Mouse (Mus musculus): ENCODE data around the gene Amotl1.

Gene Amotl1

DNA sequence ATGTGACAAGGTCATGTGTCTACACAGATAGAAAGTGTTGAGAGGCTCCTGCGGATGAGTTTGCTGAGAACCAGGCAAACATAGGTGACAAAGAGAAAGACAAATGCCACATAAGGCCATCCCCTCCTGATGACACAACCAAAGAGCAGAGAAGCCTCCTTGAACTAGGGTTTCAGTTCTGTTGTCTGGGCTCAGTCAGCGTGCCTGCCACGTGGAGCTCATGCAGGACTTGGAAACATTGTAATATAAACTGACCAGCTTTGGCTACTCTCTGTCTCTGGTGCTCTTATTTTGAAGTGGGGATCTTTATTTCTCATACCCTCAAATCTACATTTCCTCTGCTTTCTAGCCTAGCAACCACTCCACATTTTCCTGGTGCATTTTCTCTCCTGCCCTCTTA, 8.6 kb downstream of the Amotl1 start:
- DNase-seq: no peak

DNA sequence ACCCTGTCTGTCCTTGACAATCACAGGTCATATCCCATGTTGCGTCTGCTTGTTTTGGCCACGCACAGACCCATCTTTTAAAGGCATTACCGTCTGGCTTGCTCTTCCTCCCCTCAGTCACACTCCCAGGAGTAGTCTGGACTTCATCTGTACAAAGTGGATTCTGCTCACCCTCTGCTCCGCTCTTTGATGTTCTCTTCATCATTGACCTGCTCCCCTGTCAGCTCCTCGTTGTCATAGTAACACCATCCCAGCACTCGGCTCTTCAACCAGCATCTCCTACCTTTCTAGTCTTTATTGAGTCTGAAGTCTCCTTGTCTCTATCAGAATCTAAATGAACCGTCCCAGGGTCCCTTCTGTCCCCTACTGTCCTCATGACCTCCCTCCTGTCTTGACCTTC, 9.3 kb downstream of the Amotl1 start:
- DNase-seq: no peak

DNA sequence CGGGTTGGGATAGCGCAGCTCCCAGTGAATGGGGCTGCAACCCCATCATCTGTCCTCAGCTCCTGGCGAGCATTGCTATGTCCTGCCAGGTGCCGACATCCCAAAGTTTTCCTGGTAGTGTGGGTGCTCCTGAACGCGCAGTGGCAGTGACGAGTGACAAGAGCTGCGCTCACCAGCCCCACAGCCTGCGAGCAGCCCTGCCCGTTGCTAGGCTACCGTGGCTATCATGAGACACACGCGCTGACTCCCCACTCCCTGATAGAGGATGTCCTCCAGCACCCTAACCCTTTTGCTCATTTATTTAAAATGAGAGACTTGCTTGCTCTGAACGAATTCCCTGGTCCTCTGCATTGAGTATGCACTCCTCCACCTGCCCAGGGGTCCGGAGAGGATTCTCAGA, 10.7 kb downstream of the Amotl1 start:
- DNase-seq: peak; percentile 43

DNA sequence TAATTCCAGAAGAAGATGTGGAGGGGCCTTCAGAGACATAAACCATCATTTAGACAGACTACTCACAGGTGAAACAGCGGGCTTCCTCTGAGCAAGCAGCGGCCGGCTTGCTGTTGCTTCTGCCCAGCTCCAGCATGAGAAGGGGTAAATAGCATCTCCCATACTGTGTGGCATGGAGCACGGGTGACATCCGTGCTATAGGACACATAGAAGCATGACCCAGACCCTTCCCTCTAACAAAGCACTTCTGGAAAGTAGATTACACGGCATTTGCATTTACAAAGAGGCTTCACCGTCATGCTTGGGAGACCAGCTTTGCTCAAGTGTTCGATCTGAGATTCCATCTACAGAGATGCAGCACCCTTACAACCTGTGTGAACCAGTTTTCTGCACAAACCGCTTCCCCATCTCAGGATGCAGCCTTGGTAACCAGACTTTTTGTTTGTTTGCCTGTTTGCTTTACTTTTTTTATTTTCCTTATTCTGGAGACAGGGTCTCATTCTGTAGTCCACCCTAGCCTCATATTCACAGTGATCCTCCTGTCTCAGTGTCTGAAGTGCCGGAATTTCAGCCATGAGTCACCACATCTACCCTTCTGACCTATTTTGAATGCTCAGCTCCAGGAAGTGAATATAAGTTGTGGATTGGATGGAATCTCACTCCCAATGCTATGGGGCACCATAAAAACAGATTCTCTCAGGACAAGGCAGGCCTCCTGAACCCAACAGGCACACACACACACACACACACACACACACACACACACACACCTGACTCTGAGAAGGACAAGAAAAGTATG, 12.3 kb downstream of the Amotl1 start:
- no peak for DNase-seq

DNA sequence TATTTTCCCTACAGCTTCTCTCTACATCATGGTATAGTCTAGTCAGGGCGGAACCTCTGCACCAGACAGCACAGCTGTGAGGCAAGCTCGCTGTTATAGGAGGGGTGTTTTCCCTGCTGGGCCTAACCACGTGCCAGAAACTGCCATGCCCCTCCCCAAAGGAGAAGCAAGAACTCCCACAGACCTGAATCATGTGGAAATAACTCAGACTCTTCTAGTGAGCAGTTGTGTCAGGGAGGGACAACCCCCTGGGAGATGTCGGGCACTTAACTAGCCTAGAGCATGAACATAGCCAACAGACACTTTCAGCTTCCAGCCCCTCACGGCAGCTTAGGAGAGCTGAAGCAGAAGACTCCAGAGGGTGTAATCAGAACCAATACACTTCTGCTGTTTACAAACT, 13.1 kb downstream of the Amotl1 start:
- no peak for DNase-seq

DNA sequence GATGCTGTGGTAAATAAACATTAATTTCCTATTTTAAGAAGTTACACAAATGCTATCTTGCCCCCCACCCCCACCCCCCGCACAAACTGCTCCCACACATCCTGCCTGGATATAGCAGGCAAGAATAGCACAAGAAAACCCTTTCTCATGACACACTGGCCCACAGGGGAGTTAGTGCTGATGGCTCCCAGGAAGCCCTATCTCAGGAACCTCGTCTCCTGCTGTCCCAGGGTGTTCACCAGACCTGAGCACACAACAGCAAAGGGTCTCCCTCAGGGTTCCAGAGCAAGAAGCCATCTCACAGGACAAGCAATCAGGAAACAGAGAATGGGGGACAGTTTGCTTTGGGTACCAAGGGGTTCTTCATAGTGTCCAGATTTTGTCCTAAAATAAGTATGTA, 17.3 kb downstream of the Amotl1 start:
- DNase-seq: no peak

DNA sequence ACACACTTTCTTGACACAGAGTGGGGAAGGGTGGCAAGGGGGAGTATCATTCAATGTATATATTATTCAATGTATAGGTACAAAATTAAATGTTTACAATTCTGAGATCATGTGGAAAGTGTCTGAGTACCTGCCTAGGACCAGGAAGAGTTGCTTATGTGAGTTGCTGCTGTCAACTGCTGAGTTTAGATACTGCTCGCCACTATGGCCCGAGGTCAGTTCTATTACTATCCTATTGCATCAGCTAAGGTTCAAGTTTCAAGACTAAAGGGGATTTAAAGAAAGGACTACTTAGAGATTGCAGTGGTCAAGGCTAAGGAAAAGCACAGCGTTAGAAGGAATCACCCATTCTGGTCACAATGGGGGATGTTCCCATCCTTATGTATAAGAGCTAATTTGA, 18.9 kb downstream of the Amotl1 start:
- no peak for DNase-seq

DNA sequence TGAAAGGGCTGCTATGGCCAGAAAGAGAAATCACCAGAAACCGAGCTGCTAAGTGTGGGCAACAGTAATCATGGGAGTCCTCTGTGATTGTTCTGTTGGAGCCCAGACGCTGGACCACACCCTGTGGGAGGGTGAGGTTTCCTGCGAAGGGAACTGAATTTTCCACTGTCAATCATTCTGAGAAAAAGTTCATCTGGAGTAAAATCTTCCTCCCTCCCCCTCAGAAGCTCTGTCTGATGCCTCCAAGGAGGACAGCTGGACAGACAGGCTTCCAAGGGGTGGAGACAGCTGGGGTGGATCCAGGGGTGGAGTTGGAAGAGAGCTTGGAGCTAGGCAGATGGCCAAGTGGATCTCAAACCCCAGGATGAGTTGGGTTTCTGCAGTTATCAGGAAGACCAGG, 19.8 kb downstream of the Amotl1 start:
- DNase-seq: no peak

DNA sequence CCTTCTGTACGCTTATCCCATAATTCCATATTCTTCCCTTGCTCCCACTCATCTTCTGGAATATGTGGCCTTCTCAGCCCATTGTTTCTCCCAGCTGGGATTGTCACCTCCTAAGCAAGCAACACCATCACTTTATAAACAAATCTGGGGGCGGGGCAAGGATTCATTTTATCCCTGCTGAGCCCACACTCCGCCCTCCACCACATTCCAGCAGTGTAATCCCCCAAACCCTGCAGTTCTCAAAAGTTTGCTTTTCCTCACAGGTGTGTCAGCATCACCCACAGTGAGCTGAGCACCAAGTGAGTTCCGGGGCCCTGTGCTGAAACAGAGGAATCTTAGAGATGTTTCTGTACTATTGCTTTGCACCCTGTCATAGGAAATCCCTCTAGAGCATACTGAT, 20.9 kb downstream of the Amotl1 start:
- DNase-seq: no peak

DNA sequence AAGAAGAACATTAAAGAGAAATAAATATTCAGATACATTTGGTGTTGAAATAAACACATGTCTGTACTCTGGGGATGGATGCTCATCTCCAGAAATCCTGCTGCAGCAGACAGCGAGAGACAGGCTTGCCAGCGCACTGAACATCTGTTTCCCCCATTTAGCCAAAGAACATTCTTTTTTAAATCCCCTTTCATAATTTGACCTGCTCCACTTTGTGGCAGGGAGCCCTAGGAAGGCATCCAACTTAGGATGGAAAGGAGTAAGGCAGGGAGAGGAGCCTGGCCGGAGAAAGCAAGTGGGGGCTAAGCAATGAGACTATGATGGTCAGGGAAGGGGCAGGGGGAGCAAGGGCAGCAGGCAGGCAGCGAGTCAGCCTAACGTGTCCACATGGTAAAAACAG, 21.6 kb downstream of the Amotl1 start:
- no peak for DNase-seq

DNA sequence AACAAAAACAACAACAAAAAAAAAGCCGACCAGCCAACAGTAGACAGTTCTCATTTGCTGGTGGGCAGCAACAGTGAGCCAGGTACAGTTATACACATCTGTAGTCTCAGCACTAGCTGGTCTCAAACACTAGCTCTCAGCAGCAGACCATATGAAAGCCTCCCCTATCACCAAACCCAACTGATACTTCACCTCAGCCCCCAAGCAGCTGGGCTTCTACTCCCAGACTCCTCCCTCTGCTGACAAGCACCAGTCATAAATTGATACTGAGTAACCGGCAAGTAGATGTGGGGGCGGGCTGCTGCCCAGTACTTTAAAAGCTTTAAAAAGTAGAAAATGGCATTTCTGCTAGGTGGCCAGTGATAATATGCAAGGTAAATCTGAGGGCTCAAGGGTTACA, 22.0 kb downstream of the Amotl1 start:
- no peak for DNase-seq

DNA sequence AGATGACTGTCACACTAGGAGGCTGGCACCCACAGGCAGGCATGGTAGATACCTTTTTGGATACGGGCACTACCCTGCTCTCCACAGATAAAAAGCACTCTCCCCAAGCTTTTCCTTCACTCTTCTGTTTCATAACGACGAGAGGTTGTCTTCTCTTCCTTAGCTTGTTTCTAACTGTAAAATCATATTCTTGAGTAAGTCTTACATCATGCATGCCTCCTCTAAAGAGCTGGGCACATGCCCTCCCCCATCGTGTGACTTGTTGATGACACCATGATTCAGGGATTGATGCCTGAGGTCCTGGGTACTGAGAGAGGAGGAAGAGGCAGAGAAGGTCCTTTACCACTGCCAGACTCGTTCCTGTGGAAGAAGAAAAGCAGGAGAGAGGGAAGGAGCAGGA, 24.7 kb downstream of the Amotl1 start:
- DNase-seq: no peak

DNA sequence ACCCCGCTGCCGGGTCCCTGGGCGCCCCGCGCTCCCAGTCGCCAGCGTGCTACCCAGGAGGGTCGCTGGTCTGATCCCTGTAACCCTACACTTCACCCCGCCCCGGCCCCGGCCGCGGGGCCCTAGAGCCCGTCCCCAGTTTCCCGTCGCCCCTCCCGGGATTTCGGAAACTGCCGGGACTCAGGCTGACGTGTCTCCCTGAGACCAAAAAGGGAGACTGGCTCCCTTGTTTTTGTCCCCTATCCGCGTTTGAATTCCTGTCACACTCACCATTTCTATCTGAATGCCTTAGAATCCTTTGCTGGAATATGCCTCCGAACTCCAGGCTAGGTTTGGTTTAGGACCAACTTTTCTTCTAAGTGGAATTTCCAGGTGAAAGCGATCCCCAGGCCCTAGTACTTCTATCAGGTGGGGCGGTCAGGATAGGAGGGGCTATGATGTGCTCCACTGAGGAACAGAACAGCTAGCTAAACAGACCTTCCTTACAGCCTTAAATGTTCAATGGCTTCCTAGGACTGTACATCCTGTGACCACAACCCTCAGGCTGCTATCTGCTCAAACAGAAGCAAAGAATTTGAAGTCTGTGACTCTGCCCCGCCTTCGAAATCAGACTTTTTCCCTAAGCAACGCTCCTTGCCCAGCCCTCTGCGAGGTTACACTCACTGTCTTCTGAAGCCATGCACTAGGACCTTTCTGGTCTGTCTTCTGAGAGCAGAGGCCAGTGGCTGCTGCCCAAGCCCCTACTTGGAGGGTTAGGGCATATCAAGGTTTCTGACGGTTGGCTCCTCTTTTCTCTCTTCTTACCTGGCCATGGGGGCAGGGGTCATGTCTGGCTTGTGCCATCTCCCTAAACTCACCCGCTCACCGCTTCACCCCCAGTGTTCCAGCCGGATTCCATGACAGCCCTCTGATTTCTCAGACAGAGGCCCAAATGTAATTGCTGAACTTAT, 29.6 kb downstream of the Amotl1 start:
- DNase-seq: peak; percentile 29

DNA sequence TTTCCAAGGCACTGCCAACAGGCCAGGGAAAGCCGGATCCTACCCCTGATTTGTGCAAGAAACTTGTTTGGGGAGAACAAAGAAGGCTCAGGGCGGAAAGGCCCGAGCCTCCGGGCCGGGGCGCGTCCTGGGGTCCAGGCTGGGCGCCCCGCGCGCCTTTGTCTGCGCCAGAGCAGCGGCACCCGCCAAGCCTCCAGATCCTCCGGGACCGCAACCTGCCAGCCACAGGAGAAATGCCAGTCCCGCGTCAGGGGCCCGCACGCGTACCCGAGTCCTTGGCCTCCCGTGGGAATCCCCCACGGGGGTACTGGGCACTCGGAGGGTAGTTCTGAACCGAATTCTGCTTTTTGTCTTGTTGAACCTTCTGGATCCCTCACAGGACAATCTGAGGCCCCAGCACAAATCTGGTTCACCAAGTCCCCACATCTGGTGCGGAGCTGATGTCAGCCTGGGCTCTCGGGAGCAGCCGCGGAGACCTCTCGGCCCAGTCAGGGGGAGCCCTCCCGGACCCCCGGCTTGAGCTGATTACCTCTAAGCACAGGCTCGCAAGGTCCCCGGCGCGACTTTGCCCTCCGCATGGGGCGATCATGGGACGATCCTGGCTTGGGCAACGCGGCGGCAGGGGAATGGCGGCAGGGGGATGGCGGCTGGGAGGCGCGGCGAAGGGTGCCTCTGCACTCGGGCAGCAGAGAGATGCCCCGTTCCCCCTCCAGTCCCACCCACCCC, 30.5 kb downstream of the Amotl1 start:
- DNase-seq: peak; percentile 38

DNA sequence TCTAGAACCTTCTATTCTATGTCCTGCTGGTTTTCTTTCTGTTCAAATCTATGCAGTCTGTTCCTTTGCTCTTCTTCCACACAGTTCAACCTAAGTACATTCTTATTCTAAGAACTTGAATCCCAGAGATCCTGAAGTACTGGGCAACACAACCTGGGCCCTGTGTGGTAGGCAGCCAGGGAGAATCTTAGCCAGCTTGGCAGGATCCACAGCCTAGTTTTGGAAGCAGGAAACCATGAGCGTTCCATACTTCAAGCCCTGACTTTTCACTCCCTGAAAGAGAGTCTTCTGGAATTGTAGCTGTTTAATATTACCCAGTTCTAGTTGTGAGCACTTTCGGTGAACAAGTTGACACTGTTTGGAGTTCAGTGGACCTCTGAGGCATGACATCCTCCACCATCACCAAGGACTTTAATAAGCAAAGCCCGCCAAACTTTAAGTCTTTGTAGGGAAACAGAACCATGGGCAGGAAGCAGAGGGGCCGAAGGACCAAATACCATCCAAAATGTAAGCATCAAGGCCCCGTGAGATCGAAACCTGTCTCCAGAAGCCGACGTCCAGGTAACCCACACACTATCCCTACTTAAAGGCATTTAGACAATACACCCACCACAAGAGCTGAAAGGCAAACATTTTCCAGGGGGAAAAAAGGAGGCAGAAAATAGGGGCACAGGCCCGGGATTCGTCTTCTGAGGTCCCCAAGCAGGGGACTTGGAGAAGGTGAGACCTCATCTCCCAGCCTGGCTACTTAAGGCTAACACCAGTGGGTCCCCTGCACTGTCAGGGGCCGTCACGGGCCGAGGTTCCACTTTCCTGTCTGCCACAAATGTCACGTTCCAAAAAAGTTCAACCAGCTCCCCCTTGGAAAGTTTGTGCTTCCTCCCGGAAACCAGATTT, 31.3 kb downstream of the Amotl1 start:
- DNase-seq: no peak

DNA sequence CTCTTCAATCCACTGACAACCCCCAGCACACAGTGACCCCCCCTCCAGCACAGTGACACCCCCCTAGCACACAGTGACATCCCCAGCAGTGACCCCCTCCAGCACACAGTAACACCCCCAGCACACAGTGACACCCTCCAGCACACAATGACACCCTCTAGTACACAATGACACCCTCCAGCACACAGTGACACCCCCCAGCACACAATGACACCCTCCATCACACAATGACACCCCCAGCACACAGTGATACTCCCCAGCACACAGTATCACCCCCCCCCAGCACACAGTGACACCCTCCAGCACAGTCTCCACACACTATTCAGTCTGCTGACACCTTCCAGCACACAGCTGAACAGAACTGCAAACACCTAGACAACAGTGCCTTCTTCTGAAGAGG, 32.3 kb downstream of the Amotl1 start:
- no peak for DNase-seq

DNA sequence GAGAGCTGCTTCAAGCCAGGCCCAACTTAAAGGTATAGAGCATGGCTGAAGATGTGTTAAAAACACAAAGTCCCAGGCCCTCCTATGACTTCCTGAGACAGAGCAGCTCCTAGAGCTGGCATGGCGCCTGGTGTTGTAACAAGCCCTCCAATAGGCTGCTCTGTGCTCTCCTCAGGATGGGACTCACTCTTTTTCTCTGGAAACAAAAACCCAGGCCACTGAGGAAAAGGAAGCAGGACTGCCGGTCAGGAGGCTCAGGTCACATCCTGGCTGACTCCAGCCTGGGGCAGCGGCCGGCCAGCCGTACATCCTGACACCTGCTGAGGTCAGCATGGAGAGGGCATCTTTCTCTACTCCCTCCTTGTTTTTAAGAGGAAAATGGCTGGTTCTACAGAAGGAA, 36.3 kb downstream of the Amotl1 start:
- no peak for DNase-seq

DNA sequence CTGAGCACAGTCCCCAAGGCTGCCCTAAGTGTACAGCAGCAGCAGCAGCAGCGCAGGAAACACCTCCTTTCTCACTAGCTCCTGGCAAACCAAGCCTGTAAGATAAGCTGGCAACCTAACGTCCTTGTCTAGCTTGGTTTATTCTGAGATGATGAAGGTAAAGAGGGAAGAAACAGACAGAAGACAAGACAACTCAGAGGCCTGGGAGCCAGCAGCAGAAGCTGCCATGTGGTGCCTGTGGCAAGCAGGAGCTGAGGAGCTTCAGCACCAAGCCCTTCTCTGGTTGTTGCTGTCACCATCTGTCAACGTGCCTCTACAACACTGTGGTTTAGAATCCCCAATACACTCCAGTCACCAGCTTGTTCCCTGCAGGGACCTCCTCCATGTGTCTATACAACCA, 37.4 kb downstream of the Amotl1 start:
- no peak for DNase-seq

DNA sequence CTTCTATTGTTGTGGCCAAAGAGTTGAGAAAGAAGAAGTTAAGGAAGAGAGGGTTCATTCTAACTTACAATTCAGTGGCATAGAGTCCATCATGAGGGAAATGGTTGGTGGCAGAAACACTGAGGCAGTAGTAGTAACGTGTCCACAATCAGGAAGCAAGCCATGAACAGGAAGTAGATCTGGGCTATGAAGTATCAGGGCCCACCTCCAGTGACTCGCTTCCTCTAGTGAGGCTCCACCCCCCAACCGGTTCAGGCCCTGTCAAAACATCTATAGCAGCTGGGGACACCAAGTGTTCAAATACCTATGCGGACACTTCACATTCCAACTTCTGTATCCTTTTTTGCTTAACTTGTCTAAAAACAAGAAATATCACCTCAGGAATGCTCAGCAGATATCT, 38.9 kb downstream of the Amotl1 start:
- DNase-seq: no peak

DNA sequence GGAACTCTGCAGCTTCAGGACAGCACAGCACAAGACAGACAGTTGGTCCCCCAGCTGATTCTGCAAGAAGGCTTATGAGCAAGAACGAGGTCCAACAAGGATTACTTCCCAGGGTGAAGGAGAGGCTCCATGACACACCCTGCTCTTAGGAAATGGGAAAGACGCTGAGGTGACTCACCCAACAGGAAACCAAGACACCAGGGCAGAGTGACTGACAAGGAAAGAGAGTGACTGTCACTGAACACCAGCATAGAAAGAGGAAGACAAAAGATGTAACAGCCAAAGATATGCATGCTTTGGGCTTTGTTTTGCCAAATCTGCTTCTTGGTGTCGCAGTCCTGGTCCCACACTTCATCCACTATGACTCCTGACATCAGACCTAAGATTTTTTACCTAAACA, 40.5 kb downstream of the Amotl1 start:
- no peak for DNase-seq

DNA sequence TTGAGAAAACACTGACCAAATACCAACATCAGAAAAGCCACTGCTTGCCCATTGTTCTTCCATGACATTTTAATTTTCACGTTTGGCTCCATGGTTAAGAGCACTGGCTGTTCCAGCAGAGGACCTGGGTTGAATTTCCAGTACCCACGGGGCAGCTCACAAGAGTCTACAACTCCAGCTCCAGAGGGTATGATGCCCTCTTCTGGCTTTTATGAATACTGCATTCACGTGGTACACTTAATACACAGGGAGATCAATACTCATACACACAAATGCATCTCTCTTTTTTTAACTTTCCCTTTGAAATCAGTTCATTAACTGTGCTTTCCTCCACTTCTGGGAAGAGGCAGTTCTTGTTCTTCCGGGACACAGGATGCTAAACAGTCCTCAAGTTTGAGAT, 41.4 kb downstream of the Amotl1 start:
- no peak for DNase-seq

DNA sequence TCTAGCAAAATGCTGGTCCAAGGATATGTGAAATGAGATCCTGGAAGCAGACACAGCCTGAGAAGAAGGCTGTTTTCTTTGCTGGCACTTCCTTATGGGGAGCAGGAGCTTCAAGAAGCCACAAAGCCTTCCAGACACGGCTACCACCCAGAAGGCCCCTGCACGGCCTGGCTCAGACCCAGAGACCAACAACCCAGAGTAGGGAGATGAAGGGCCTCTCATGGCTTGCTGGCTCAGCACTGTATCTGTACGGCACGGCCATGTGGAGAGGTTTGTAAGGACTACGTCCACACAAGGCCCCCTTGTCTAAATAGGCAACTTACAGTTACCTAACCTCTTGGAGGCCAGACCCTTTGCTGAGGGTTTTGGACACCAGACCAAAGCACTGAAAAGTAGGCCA, 45.1 kb downstream of the Amotl1 start:
- no peak for DNase-seq

DNA sequence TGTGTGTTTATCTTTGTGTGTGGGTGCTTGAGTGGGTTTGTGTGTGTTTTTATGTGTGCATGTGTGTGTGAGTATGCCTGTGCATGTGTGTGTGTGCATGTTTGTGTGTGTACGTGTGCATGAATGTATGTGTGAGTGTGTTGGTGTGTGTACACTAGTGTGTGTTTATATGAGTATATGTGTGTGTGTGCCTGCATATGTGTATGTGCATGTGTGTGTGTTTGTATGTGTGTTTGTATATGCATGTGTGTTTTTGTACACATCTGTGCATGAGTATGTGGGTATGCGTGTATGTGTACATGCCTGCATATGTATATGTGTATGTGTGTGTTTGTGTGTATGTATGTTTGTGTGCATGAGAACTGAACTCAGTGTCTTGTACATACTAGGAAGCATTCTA, 46.7 kb downstream of the Amotl1 start:
- no peak for DNase-seq

All from right cerebral cortex, postnatal 14 days (tissue).